Mouse (Mus musculus): ENCODE results near the gene Cpne2.

Gene Cpne2

GRCm38 (mm10) chr8:94532873-94533671, at the start of gene Cpne2:
Gene Cpne2 (plus strand): TSS chr8:94532990.
- peak; percentile 45 for DNase-seq (ENCODE audit: low read depth, low spot score)

- no peak for DNase-seq (ENCODE audit: low read depth, low spot score)
Observed at GRCm38 (mm10) chr8:94485288-94485687, 47.5 kb upstream of the Cpne2 start.

GRCm38 (mm10) chr8:94485882-94486281, 46.9 kb upstream of the Cpne2 start:
- peak; percentile 54 for DNase-seq (ENCODE audit: low read depth, low spot score)

GRCm38 (mm10) chr8:94488016-94488415, 44.8 kb upstream of the Cpne2 start:
- DNase-seq (ENCODE audit: low read depth, low spot score): no peak

GRCm38 (mm10) chr8:94489809-94490483, 42.8 kb upstream of the Cpne2 start:
- DNase-seq (ENCODE audit: low read depth, low spot score): no peak

GRCm38 (mm10) chr8:94492021-94492681, 40.6 kb upstream of the Cpne2 start:
- DNase-seq (ENCODE audit: low read depth, low spot score): peak; percentile 78

- DNase-seq (ENCODE audit: low read depth, low spot score): no peak
Observed at GRCm38 (mm10) chr8:94493240-94493639, 39.5 kb upstream of the Cpne2 start.

GRCm38 (mm10) chr8:94515430-94516208, 17.2 kb upstream of the Cpne2 start:
- no peak for DNase-seq (ENCODE audit: low read depth, low spot score)

GRCm38 (mm10) chr8:94516209-94516593, 16.6 kb upstream of the Cpne2 start:
- DNase-seq (ENCODE audit: low read depth, low spot score): no peak

- DNase-seq (ENCODE audit: low read depth, low spot score): no peak
Observed at GRCm38 (mm10) chr8:94516766-94517165, 16.0 kb upstream of the Cpne2 start.

GRCm38 (mm10) chr8:94518331-94518730, 14.5 kb upstream of the Cpne2 start:
- DNase-seq (ENCODE audit: low read depth, low spot score): no peak

GRCm38 (mm10) chr8:94519021-94519420, 13.8 kb upstream of the Cpne2 start:
- no peak for DNase-seq (ENCODE audit: low read depth, low spot score)

GRCm38 (mm10) chr8:94521481-94521880, 11.3 kb upstream of the Cpne2 start:
- no peak for DNase-seq (ENCODE audit: low read depth, low spot score)

- DNase-seq (ENCODE audit: low read depth, low spot score): no peak
Observed at GRCm38 (mm10) chr8:94522482-94522881, 10.3 kb upstream of the Cpne2 start.

- DNase-seq (ENCODE audit: low read depth, low spot score): no peak
Observed at GRCm38 (mm10) chr8:94524554-94524953, 8.2 kb upstream of the Cpne2 start.

GRCm38 (mm10) chr8:94527178-94527577, 5.6 kb upstream of the Cpne2 start:
- no peak for DNase-seq (ENCODE audit: low read depth, low spot score)

GRCm38 (mm10) chr8:94528245-94528644, 4.5 kb upstream of the Cpne2 start:
- DNase-seq (ENCODE audit: low read depth, low spot score): peak; percentile 25

- no peak for DNase-seq (ENCODE audit: low read depth, low spot score)
Observed at GRCm38 (mm10) chr8:94529875-94530274, 2.9 kb upstream of the Cpne2 start.

- no peak for DNase-seq (ENCODE audit: low read depth, low spot score)
Observed at GRCm38 (mm10) chr8:94530643-94531042, 2.1 kb upstream of the Cpne2 start.

GRCm38 (mm10) chr8:94532000-94532399, 790 bp upstream of the Cpne2 start:
- no peak for DNase-seq (ENCODE audit: low read depth, low spot score)

GRCm38 (mm10) chr8:94532525-94532872, 291 bp upstream of the Cpne2 start:
- no peak for DNase-seq (ENCODE audit: low read depth, low spot score)

GRCm38 (mm10) chr8:94534612-94535011, 1.8 kb downstream of the Cpne2 start:
- DNase-seq (ENCODE audit: low read depth, low spot score): no peak
